Mouse (Mus musculus): ENCODE measurements at regions not wholly inside any gene's neighbourhood (a gene's known extent, or its start where the extent isn't known, plus 50 kb on each side); places are given as distances from the start of the nearest gene placed in this dataset.
A peak's percentile ranks its signal among the peaks of the same experiment; 100 is the strongest.

DNA sequence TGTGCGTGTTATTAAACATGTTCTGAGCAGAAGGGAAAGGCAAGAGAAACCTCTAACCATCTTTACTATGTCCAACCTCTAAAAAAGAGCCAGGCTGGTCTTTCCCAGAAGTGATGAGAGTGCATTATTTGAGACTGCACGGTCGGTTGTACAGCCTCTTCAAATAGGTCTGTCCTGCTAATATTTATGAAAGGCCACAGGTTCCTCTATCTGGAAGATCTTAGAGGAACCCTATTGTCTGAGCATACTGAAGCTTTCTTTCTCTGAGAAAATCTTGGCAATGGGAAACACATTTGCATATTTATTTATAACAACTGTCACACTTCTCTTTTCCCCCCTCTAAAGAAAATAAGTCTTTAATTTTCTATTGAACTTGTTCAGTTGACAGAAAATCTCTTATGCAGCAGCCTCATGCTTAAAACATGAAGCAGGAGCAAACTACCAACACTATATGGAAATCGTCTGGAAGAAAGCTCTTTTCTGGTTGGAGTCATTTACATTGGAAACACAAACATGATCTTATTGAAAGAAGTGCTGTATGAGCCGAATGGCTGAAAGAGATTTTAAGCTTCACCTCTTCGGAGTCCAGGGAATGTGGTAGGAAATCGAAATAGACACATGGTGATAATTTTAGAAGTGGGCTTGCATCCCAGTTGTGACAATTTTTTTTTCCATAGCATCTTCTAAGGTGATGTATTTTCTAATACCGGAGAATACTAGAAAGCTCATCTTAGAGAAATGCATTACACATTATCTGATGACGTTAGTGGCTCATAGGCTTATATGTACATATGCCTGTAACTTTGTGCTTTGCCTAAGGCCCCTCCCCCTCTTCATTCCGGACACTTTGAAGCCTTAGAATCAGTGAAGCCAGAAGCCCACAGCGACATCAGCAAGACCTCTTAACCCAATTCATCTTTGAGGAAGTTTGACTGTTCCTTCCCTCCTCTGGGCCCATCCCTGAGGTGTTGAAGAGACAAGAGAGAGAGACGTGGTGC, 451.1 kb downstream of the Klf5 start:
- Histone ChIP-seq H3K9me3 (ENCODE audit: low read length) (no peaks in the 10 kb centered on the region), H3K4me2 (replicated peaks; ENCODE audit: low read depth, low read length) (no peak overlapping the region), H3K4me3 (ENCODE audit: low read depth, low read length) (no peak overlapping the region), H3K4me1 (ENCODE audit: insufficient read depth, low read depth, low read length) (no peaks in the 10 kb centered on the region), H3K27me3 (replicated peaks; ENCODE audit: insufficient read depth, low read length) (no peaks in the 10 kb centered on the region), H3K36me3 (ENCODE audit: insufficient read depth, low read length) (no peaks in the 10 kb centered on the region), H3K27ac (ENCODE audit: low read length) (no peak overlapping the region), H3K9ac (replicated peaks; ENCODE audit: low read depth) (no peak overlapping the region)
- TF ChIP-seq EP300 (IDR thresholded peaks at IDR 0.05): no peak
- no peak for TF ChIP-seq CTCF (IDR thresholded peaks at IDR 0.05)
- 69% methylated on average over 12 of the region's 12 CpGs for WGBS
- ATAC-seq (no peak), DNase-seq (ENCODE audit: low spot score) (no peak)

DNA sequence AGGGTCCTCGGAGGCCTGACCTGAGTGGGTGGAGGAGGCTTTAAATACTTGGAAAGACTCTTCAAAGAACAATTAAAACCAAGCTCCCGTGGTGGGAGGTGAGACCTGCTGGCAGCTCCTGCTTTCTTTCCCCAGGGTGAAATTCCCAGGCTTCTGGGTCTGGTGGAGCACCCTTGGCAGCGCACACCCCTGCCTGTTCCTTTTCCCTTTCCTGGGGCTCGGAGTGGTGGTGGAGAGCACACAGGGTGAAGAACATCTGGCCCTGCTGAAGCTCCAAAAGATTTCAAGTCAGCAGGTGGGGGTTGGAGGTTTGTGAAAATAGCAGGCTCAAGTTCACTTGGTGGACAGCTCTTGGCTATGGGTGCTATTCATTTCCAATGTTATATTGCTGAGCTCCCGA, 459.6 kb downstream of the Klf5 start:
- Histone ChIP-seq H3K27me3 (replicated peaks; ENCODE audit: insufficient read depth, low read length) (no peaks in the 10 kb centered on the region), H3K4me1 (ENCODE audit: insufficient read depth, low read depth, low read length) (no peaks in the 10 kb centered on the region), H3K4me3 (ENCODE audit: low read depth, low read length) (no peak overlapping the region), H3K27ac (ENCODE audit: low read length) (no peak overlapping the region; the same call in 1 of the 2 replicates), H3K4me2 (replicated peaks; ENCODE audit: low read depth, low read length) (0 out of 2 replicates have a peak overlapping the region, but pooled peaks have one; percentile 4), H3K9me3 (ENCODE audit: low read length) (no peaks in the 10 kb centered on the region), H3K9ac (replicated peaks; ENCODE audit: low read depth) (no peak overlapping the region), H3K36me3 (ENCODE audit: insufficient read depth, low read length) (no peaks in the 10 kb centered on the region)
- 23% methylated on average over 5 of the region's 5 CpGs for WGBS
- DNase-seq (ENCODE audit: low spot score): no peak
- TF ChIP-seq CTCF (IDR thresholded peaks at IDR 0.05) (no peak), EP300 (IDR thresholded peaks at IDR 0.05) (no peak)
- ATAC-seq: 0 out of 2 replicates have a peak, but pooled peaks have one; percentile 9

DNA sequence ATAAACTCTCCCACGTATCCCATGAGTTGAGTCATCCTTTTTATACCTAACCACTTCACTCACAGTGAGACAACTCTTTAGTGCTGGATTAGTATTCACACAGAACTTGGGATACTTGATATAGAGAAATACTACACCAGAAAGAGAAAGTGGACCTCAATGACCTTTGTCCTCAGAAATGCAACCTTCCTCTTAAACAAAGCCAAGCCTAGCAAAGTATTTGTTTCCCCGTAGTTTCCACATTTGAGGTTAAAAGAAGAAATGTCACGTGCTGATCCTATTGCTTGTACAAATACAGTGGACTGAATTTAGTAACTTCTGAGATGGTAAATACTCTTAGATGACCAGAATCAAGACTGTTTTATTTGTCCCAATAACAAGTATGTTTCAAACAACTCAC, 464.8 kb downstream of the Klf5 start:
- peak; percentile 65 for DNase-seq (ENCODE audit: low spot score)
- no peak overlapping the region for H3K4me2 ChIP-seq (replicated peaks; ENCODE audit: low read depth, low read length)
- 0 out of 2 replicates have a peak, but pooled peaks have one; percentile 19 for ATAC-seq
- H3K27ac ChIP-seq (ENCODE audit: low read length): no peak overlapping the region
- H3K36me3 ChIP-seq (ENCODE audit: insufficient read depth, low read length): no peaks in the 10 kb centered on the region
- 43% methylated on average over 3 of the region's 3 CpGs for WGBS
- H3K27me3 ChIP-seq (replicated peaks; ENCODE audit: insufficient read depth, low read length): no peaks in the 10 kb centered on the region
- H3K4me3 ChIP-seq (ENCODE audit: low read depth, low read length): no peak overlapping the region
- H3K9me3 ChIP-seq (ENCODE audit: low read length): no peaks in the 10 kb centered on the region
- TF ChIP-seq EP300 (IDR thresholded peaks at IDR 0.05) (no peak), CTCF (IDR thresholded peaks at IDR 0.05) (no peak)
- H3K4me1 ChIP-seq (ENCODE audit: insufficient read depth, low read depth, low read length): no peaks in the 10 kb centered on the region
- no peak overlapping the region for H3K9ac ChIP-seq (replicated peaks; ENCODE audit: low read depth)

DNA sequence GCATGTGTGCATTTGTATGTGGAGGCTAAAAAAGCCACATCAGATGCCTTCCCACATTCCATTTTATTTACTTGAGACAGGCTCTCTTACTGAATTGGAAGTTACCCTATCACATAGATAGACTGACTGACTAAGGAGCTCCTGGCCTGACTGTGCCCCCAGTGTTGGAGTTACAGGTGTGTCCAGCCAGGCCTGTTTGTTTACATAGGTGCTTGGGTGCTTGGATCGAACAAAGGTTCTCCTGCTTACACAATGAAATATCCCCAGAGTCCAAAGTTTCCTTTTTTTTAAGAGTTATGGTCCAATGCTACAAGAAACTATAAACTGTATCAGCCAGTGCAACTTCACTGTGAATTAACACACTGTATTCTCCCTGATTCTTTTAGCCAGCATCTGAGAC, 472.5 kb downstream of the Klf5 start:
- no peak for TF ChIP-seq CTCF (IDR thresholded peaks at IDR 0.05)
- TF ChIP-seq EP300 (IDR thresholded peaks at IDR 0.05): no peak
- H3K9ac ChIP-seq (replicated peaks; ENCODE audit: low read depth): no peak overlapping the region
- H3K4me1 ChIP-seq (ENCODE audit: insufficient read depth, low read depth, low read length): 0 out of 2 replicates have a peak, but pooled peaks cover 2% of the 10 kb centered on the region
- WGBS: 61% methylated on average over 1 of the region's 1 CpGs
- no peaks in the 10 kb centered on the region for H3K9me3 ChIP-seq (ENCODE audit: low read length)
- H3K27me3 ChIP-seq (replicated peaks; ENCODE audit: insufficient read depth, low read length): no peaks in the 10 kb centered on the region
- no peak overlapping the region for H3K4me3 ChIP-seq (ENCODE audit: low read depth, low read length)
- no peaks in the 10 kb centered on the region for H3K36me3 ChIP-seq (ENCODE audit: insufficient read depth, low read length)
- no peak for ATAC-seq
- no peak overlapping the region for H3K4me2 ChIP-seq (replicated peaks; ENCODE audit: low read depth, low read length)
- no peak overlapping the region for H3K27ac ChIP-seq (ENCODE audit: low read length)
- no peak for DNase-seq (ENCODE audit: low spot score)

DNA sequence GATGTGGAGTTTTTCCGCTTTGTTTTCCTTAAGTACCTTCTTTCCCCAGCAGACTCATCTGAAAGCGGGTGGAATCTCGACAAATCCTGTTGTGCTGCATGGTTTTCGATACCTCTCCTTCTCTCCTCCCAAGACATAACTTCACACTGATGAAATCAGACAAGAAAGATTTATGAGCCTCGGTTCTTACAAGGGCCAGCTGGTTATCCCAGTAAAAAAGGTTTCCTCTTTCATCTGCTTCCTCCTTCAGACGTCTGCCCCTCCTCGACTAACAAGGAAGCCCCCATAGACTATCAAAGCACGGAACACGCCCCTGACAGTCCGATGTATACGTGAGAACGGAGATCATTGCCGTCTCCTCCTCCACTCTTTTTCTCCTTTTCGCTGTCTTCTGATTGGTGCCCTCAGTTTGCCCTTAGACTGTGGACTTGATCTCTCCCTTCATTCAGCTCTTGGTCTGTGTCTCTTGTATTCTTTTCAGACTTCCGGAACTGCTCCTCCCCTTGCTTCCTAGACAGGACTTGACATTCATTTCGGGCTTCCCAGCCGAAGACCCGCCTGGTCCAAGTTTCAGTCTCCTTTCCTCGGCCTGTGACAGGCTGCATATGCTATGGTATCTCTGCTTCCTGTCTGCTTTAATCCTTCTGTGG, 474.4 kb downstream of the Klf5 start:
- Histone ChIP-seq H3K4me3 (ENCODE audit: low read depth, low read length) (peak overlapping the region; percentile 24; the same call in 1 of the 2 replicates), H3K9me3 (ENCODE audit: low read length) (no peaks in the 10 kb centered on the region), H3K27ac (ENCODE audit: low read length) (no peak overlapping the region), H3K4me2 (replicated peaks; ENCODE audit: low read depth, low read length) (peak overlapping the region; percentile 48), H3K27me3 (replicated peaks; ENCODE audit: insufficient read depth, low read length) (no peaks in the 10 kb centered on the region), H3K36me3 (ENCODE audit: insufficient read depth, low read length) (no peaks in the 10 kb centered on the region), H3K4me1 (ENCODE audit: insufficient read depth, low read depth, low read length) (0 out of 2 replicates have a peak, but pooled peaks cover 2% of the 10 kb centered on the region), H3K9ac (replicated peaks; ENCODE audit: low read depth) (no peak overlapping the region)
- DNase-seq (ENCODE audit: low spot score) (peak; percentile 25), ATAC-seq (peak; percentile 30; the same call in 1 of the 2 replicates)
- WGBS: 34% methylated on average over 19 of the region's 19 CpGs
- no peak for TF ChIP-seq CTCF (IDR thresholded peaks at IDR 0.05)
- TF ChIP-seq EP300 (IDR thresholded peaks at IDR 0.05): no peak

DNA sequence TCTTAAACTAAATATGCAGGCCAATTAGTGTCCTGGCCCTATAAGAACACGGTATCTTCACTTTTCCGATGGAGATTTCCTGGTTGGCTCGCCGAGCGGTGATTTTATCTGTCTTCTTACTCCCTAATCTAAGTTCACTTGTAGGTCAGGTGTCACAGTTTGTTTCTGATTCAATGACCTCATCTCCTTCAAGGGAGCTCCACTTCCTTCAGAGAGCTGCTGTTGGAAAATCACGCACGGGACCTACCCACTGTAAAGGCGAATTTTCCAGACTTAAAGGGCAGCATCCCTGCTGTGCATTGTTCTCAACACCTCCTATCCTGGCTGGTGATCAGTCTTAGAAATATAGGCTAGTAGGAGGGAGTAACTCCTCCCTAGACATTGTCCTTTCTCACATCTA, 480.0 kb downstream of the Klf5 start:
- peak; percentile 72 for DNase-seq (ENCODE audit: low spot score)
- no peaks in the 10 kb centered on the region for H3K36me3 ChIP-seq (ENCODE audit: insufficient read depth, low read length)

More for the DNA sequence above, 480.0 kb downstream of the Klf5 start:
- no peak for TF ChIP-seq CTCF (IDR thresholded peaks at IDR 0.05)
- TF ChIP-seq EP300 (IDR thresholded peaks at IDR 0.05): peak; percentile 45; the same call in 1 of the 2 replicates
- ATAC-seq: peak; percentile 72
- Histone ChIP-seq H3K27ac (ENCODE audit: low read length) (no peak overlapping the region), H3K4me3 (ENCODE audit: low read depth, low read length) (no peak overlapping the region), H3K4me1 (ENCODE audit: insufficient read depth, low read depth, low read length) (no peaks in the 10 kb centered on the region), H3K27me3 (replicated peaks; ENCODE audit: insufficient read depth, low read length) (no peaks in the 10 kb centered on the region), H3K4me2 (replicated peaks; ENCODE audit: low read depth, low read length) (no peak overlapping the region), H3K9ac (replicated peaks; ENCODE audit: low read depth) (no peak overlapping the region), H3K9me3 (ENCODE audit: low read length) (no peaks in the 10 kb centered on the region)
- 17% methylated on average over 8 of the region's 8 CpGs for WGBS

All from lung, postnatal 0 days (tissue).